Mouse (Mus musculus) liver, postnatal 0 days (tissue): ENCODE measurements around the gene Pde6b.

Source experiments
- CTCF ChIP-seq: sonication (generic); IDR thresholded peaks from 2 replicates; pipeline ENCODE4 v1.5.1; 2016; ENCODE audit warnings: antibody characterized with exemption, low read depth
- EP300 ChIP-seq: IDR thresholded peaks from 2 replicates; pipeline ENCODE4 v1.6.1; 2016; ENCODE audit warnings: antibody characterized with exemption, low read depth, mild to moderate bottlenecking

- TF ChIP-seq EP300 (no peak), CTCF (no peak)
Observed at GRCm38 (mm10) chr5:108366328-108366983, 21.7 kb upstream of the Pde6b start.
